In the genomic region with DNA sequence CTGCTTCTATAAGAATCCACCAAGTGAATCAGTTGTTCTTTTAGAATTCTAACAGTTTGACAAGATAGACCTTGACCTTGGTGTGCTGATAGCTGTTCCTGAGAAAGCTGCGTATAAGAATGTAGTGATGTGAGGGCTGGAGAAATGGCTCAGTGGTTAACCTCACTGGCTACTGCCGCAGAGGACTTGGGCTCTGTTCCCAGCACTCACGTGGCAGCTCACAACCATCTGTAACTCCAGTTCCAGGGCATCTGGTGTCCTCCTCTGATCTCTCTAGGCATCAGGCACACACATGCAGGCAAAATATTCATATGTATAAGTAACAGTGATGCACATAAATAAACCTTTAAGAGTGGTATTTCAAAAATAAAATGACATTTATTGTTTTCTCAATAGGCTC, we compare ENCODE assay signal across 23 mouse cellular contexts. TPM values are rescaled to one million over a fixed set of nuclear protein-coding genes. Genes with fewer than 3 reads are reported as not detected.
DNase-seq lines count a peak whose midpoint lies in the region; ATAC-seq and TF ChIP-seq lines count a peak whose summit lies in the region.
"Had no signal": no experiment of that assay in that cellular context is flagged by ENCODE, and none has a peak within 500 bp of the region (broad histone marks: within the 10 kb centered on the region; RNA-seq: fewer than 3 reads in every experiment).

No protein-coding gene starts in this region.

- no peaks in the 10 kb centered on the region for H3K27me3 ChIP-seq in forebrain, postnatal 0 days (ENCODE audit: insufficient read depth, low read length)
- no peaks in the 10 kb centered on the region for H3K27me3 ChIP-seq in forebrain, embryonic 10.5 days (ENCODE audit: poor library complexity, severe bottlenecking)
- no peaks in the 10 kb centered on the region for H3K27me3 ChIP-seq in liver, adult 2 months (ENCODE audit: control insufficient read depth, insufficient read depth, low read length)
- H3K27me3 ChIP-seq in liver, embryonic 11.5 days (replicated peaks; ENCODE audit: control insufficient read depth, insufficient read depth, low read length), result no peaks in the 10 kb centered on the region
- H3K27me3 ChIP-seq in liver, postnatal 0 days (ENCODE audit: insufficient read depth, low read length), result no peaks in the 10 kb centered on the region
- H3K27me3 ChIP-seq: embryonic facial prominence, embryonic 15.5 days; forebrain, embryonic 15.5 days; heart, embryonic 13.5 days; hindbrain, embryonic 12.5 days had no signal

- ATAC-seq in forebrain, postnatal 0 days, result peak; percentile 44
- ATAC-seq in liver, embryonic 11.5 days (replicated peaks; ENCODE audit: low FRiP score), result no peak
- no peak for ATAC-seq in liver, postnatal 0 days
- ATAC-seq: forebrain, embryonic 15.5 days had no signal

- H3K9ac ChIP-seq in forebrain, postnatal 0 days, result no peak overlapping the region
- no peak overlapping the region for H3K9ac ChIP-seq in liver, adult 2 months (ENCODE audit: low read depth, low read length)
- no peak overlapping the region for H3K9ac ChIP-seq in liver, embryonic 11.5 days (ENCODE audit: low read depth, low read length)
- H3K9ac ChIP-seq in liver, postnatal 0 days (replicated peaks), result no peak overlapping the region
- H3K9ac ChIP-seq: embryonic facial prominence, embryonic 15.5 days; forebrain, embryonic 15.5 days; heart, embryonic 13.5 days; hindbrain, embryonic 12.5 days had no signal

- no peak for TF ChIP-seq POLR2A in liver, adult 2 months (IDR thresholded peaks at IDR 0.05; ENCODE audit: extremely low read depth, insufficient read depth, low read length)

- no peaks in the 10 kb centered on the region for H3K36me3 ChIP-seq in forebrain, postnatal 0 days (ENCODE audit: insufficient read depth)
- no peaks in the 10 kb centered on the region for H3K36me3 ChIP-seq in forebrain, embryonic 10.5 days (replicated peaks)
- no peaks in the 10 kb centered on the region for H3K36me3 ChIP-seq in liver, adult 2 months (ENCODE audit: control insufficient read depth, insufficient read depth, low read length)
- H3K36me3 ChIP-seq in liver, embryonic 11.5 days (ENCODE audit: control insufficient read depth, insufficient read depth, low read length), result no peaks in the 10 kb centered on the region
- H3K36me3 ChIP-seq in liver, postnatal 0 days (replicated peaks; ENCODE audit: insufficient read depth, low read length), result peaks cover 7% of the 10 kb centered on the region; the same call in 1 of the 2 replicates
- H3K36me3 ChIP-seq: embryonic facial prominence, embryonic 15.5 days; forebrain, embryonic 15.5 days; heart, embryonic 13.5 days; hindbrain, embryonic 12.5 days had no signal

- H3K79me2 ChIP-seq in liver, adult 2 months (ENCODE audit: control insufficient read depth, insufficient read depth, low read length), result peaks cover 26% of the 10 kb centered on the region

- TF ChIP-seq CTCF in forebrain, postnatal 0 days (IDR thresholded peaks at IDR 0.05; ENCODE audit: low read depth), result no peak
- no peak for TF ChIP-seq CTCF in liver, adult 2 months (IDR thresholded peaks at IDR 0.05; ENCODE audit: low read depth, low read length)
- TF ChIP-seq CTCF in liver, postnatal 0 days (IDR thresholded peaks at IDR 0.05; ENCODE audit: low read depth), result no peak

- TF ChIP-seq EP300 in liver, postnatal 0 days (IDR thresholded peaks at IDR 0.05; ENCODE audit: low read depth), result no peak

- WGBS in forebrain, postnatal 0 days, result 76% methylated on average over 3 of the region's 3 CpGs
- WGBS in forebrain, embryonic 10.5 days, result 94% methylated on average over 3 of the region's 3 CpGs
- 43% methylated on average over 3 of the region's 3 CpGs for WGBS in liver, adult 2 months
- WGBS in liver, embryonic 11.5 days, result 95% methylated on average over 3 of the region's 3 CpGs
- WGBS in liver, postnatal 0 days (ENCODE audit: insufficient replicate concordance), result 79% methylated on average over 3 of the region's 3 CpGs

- H3K4me1 ChIP-seq in forebrain, postnatal 0 days (ENCODE audit: insufficient read depth), result peaks cover 7% of the 10 kb centered on the region; the same call in 1 of the 2 replicates
- 0 out of 2 replicates have a peak, but pooled peaks cover 3% of the 10 kb centered on the region for H3K4me1 ChIP-seq in forebrain, embryonic 10.5 days
- peaks cover 27% of the 10 kb centered on the region for H3K4me1 ChIP-seq in liver, adult 2 months (ENCODE audit: control insufficient read depth, insufficient read depth, low read length)
- peaks cover 69% of the 10 kb centered on the region for H3K4me1 ChIP-seq in liver, embryonic 11.5 days (replicated peaks; ENCODE audit: control insufficient read depth, insufficient read depth, low read length)
- peaks cover 75% of the 10 kb centered on the region for H3K4me1 ChIP-seq in liver, postnatal 0 days (ENCODE audit: insufficient read depth)

- H3K4me3 ChIP-seq in forebrain, postnatal 0 days (ENCODE audit: low read depth, low read length), result no peak overlapping the region
- H3K4me3 ChIP-seq in forebrain, embryonic 10.5 days, result no peak overlapping the region
- no peak overlapping the region for H3K4me3 ChIP-seq in liver, adult 2 months (ENCODE audit: insufficient read depth, low read depth, low read length)
- no peak overlapping the region for H3K4me3 ChIP-seq in liver, embryonic 11.5 days (ENCODE audit: low read depth, low read length)
- no peak overlapping the region for H3K4me3 ChIP-seq in liver, postnatal 0 days (ENCODE audit: low read depth, low read length)
- H3K4me3 ChIP-seq: embryonic facial prominence, embryonic 15.5 days; erythroblast, embryonic 14.5 days; forebrain, embryonic 15.5 days; heart, embryonic 13.5 days; hindbrain, embryonic 12.5 days had no signal

- H3K27ac ChIP-seq in forebrain, postnatal 0 days (ENCODE audit: low read depth, low read length), result no peak overlapping the region
- no peak overlapping the region for H3K27ac ChIP-seq in forebrain, embryonic 10.5 days
- H3K27ac ChIP-seq in liver, adult 2 months (replicated peaks; ENCODE audit: insufficient read depth, low read depth, low read length), result no peak overlapping the region
- no peak overlapping the region for H3K27ac ChIP-seq in liver, embryonic 11.5 days (ENCODE audit: low read depth, low read length)
- H3K27ac ChIP-seq in liver, postnatal 0 days (ENCODE audit: low read depth), result 0 out of 2 replicates have a peak overlapping the region, but pooled peaks have one; percentile 98
- H3K27ac ChIP-seq: embryonic facial prominence, embryonic 15.5 days; forebrain, embryonic 15.5 days; heart, embryonic 13.5 days; hindbrain, embryonic 12.5 days had no signal

- H3K4me2 ChIP-seq in forebrain, postnatal 0 days (ENCODE audit: low read depth), result no peak overlapping the region
- no peak overlapping the region for H3K4me2 ChIP-seq in liver, embryonic 11.5 days
- H3K4me2 ChIP-seq in liver, postnatal 0 days (ENCODE audit: low read depth, low read length), result no peak overlapping the region
- H3K4me2 ChIP-seq: embryonic facial prominence, embryonic 15.5 days; forebrain, embryonic 15.5 days; heart, embryonic 13.5 days; hindbrain, embryonic 12.5 days had no signal

- no peak for DNase-seq in forebrain, postnatal 0 days
- DNase-seq in forebrain, embryonic 10.5 days (ENCODE audit: extremely low spot score, low spot score), result no peak
- DNase-seq in liver, adult 2 months (ENCODE audit: extremely low read depth, low read depth, low spot score), result peak; percentile 42
- DNase-seq in liver, embryonic 11.5 days (ENCODE audit: low spot score), result no peak
- peak; percentile 16 for DNase-seq in right cerebral cortex, postnatal 14 days
- DNase-seq in right cerebral cortex, adult 2 months (ENCODE audit: low spot score in 2 of 2), result no peak
- DNase-seq in liver, postnatal 0 days, result no peak
- no peak for DNase-seq in layer of hippocampus, adult 9-10 months (ENCODE audit: low spot score)
- DNase-seq: adrenal gland, adult 8-10 months; adrenal gland, postnatal 36 days; B cell, adult 2 months; cerebellum, adult 11 months; cerebellum, adult 8-10 months; cerebellum, postnatal 14 days; embryo, embryonic 11 days; gastrocnemius, postnatal 25 days; heart, postnatal 4 days had no signal

- no peaks in the 10 kb centered on the region for H3K9me3 ChIP-seq in forebrain, postnatal 0 days (ENCODE audit: low read length)
- no peaks in the 10 kb centered on the region for H3K9me3 ChIP-seq in forebrain, embryonic 10.5 days
- H3K9me3 ChIP-seq in liver, embryonic 11.5 days (ENCODE audit: control insufficient read depth, low read length), result no peaks in the 10 kb centered on the region
- no peaks in the 10 kb centered on the region for H3K9me3 ChIP-seq in liver, postnatal 0 days (ENCODE audit: low read length)
- H3K9me3 ChIP-seq: embryonic facial prominence, embryonic 15.5 days; forebrain, embryonic 15.5 days; G1E; heart, embryonic 13.5 days; hindbrain, embryonic 12.5 days had no signal

RNA-seq across cellular contexts. Expression of gene Nt5c3, which starts 15.8 kb away (rescaled TPM):
- 114 and 119 TPM in 2 replicates for total RNA-seq in forebrain, postnatal 0 days (2014; rRNA removed)
- 197 and 225 TPM in 2 replicates for polyA plus RNA-seq in forebrain, postnatal 0 days (2015; fragmentation: Nextera tagmentation; extraction: Ambion mirVana)
- 57.7 and 59.9 TPM in 2 replicates for polyA plus RNA-seq in forebrain, embryonic 10.5 days (2016; fragmentation: Nextera tagmentation; extraction: Ambion mirVana)
- total RNA-seq in liver, adult 2 months (2014; rRNA removed), result 40.3 and 42.9 TPM in 2 replicates
- 6.2 and 12.6 TPM in 2 replicates for polyA plus RNA-seq in liver, adult 2 months (2012; rRNA removed)
- polyA plus RNA-seq in liver, embryonic 11.5 days (2014; fragmentation: Nextera tagmentation; extraction: Ambion mirVana), result 164 and 171 TPM in 2 replicates
- 113 and 127 TPM in 2 replicates for polyA plus RNA-seq in liver, postnatal 0 days (2015; fragmentation: Nextera tagmentation; extraction: Ambion mirVana)

RNA-seq across cellular contexts. Expression of gene Vmn1r4, which starts 15.8 kb away (rescaled TPM):
- total RNA-seq in forebrain, postnatal 0 days (2014; rRNA removed), result 0.31 and 1.00 TPM in 2 replicates
- polyA plus RNA-seq in forebrain, postnatal 0 days (2015; fragmentation: Nextera tagmentation; extraction: Ambion mirVana), result 0.67 and 0.73 TPM in 2 replicates
- polyA plus RNA-seq in forebrain, embryonic 10.5 days (2016; fragmentation: Nextera tagmentation; extraction: Ambion mirVana), result 0.33 and 0.36 TPM in 2 replicates
- total RNA-seq in liver, adult 2 months (2014; rRNA removed), result 0.65 and 0.81 TPM in 2 replicates
- 0.06 TPM in 1 of 2 replicates, not detected in the other for polyA plus RNA-seq in liver, adult 2 months (2012; rRNA removed)
- 0.18 and 0.57 TPM in 2 replicates for polyA plus RNA-seq in liver, embryonic 11.5 days (2014; fragmentation: Nextera tagmentation; extraction: Ambion mirVana)
- polyA plus RNA-seq in liver, postnatal 0 days (2015; fragmentation: Nextera tagmentation; extraction: Ambion mirVana), result 0.25 and 0.26 TPM in 2 replicates
- polyA plus RNA-seq: erythroblast, embryonic 14.5 days; G1E had no signal

Comparison
In these comparisons a context has a peak if more than half of its experiments do, and no peak if none do; other contexts are left out.
1. DNase-seq: peak in liver, adult 2 months (single experiment) and right cerebral cortex, postnatal 14 days (single experiment); none in forebrain, postnatal 0 days (single experiment), forebrain, embryonic 10.5 days (single experiment), liver, embryonic 11.5 days (single experiment), right cerebral cortex, adult 2 months (0 of 2), liver, postnatal 0 days (single experiment) and layer of hippocampus, adult 9-10 months (single experiment).